Mouse (Mus musculus): ENCODE data around the gene Rabgap1l.
"Not testable (repeated sequence)": the region's sequence is repeated elsewhere in the genome, so short reads cannot be mapped to it uniquely, and the experiment has no call there.

Rabgap1l gene

DNA sequence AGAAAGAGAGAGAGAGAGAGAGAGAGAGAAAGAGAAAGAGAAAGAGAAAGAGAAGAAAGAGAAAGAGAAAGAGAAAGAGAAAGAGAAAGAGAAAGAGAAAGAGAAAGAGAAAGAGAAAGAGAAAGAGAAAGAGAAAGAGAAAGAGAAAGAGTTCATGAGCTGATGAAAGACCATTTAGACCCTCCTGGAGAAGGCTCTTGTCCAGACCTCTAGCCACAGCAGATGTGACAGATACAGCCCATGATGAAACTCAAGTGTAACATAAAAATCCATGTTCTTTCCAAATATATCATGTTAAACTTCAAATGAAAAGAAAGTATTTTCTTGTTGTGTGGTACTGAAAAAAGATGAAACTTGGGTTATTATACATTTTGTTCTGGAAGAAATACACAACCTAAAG, 189.7 kb downstream of the Rabgap1l start:
- intact Hi-C loops (cut with DNase I): not testable (repeated sequence)

GRCm38 (mm10) chr1:160597369-160597768, 195.6 kb downstream of the Rabgap1l start:
- intact Hi-C loops (cut with DNase I): no loop called here

DNA sequence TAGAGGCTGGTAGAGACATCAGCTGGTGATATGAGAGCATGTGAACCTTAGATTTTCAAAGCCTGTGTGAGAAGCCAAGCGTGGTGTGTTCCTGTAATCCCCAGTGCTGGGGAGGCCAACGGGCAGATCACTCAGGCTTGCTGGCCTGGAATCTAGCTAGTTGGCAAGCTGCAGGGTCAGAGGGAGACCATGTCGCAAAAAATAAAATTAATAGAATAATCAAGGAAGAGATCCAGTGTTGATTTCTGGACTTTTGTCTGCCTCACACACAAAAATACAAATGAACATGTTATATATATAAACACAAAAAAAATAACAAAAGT, 196.1 kb downstream of the Rabgap1l start:
- intact Hi-C loops (cut with DNase I): no loop called here

DNA sequence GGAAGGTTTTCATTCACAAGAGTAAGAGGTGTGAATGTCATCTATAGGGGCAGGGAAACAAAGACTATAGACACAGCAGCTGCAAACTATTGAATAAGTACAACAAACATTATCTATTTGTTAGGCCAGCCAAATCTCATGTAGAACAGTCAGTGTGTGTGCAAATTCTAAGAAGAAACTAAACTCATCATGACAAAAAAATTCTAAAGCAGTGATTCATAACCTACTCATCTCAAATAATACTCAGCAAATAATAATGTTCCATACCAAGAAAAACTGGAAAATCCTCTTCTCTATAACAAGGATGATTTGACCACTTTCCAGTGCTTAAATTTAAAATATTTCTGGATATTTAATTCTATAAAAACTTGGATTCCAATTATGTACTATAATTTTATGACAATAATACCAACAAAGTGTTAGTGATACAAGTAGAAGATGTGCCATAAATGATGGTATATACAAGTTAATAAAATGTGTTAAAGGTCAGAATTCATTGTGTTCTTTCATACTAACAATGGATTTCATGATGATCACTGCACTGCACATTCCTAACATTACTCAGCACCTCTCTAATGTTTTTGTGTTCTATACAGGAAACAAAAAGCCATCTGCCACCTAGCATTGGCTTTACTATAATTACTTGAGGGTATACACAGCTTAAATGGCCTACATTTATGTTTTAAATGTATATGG, 196.6 kb downstream of the Rabgap1l start:
- intact Hi-C loops (cut with DNase I): no loop called here

GRCm38 (mm10) chr1:160594576-160594975, 198.4 kb downstream of the Rabgap1l start:
- intact Hi-C loops (cut with DNase I): no loop called here

GRCm38 (mm10) chr1:160594066-160594465, 198.9 kb downstream of the Rabgap1l start:
- intact Hi-C loops (cut with DNase I): no loop called here

DNA sequence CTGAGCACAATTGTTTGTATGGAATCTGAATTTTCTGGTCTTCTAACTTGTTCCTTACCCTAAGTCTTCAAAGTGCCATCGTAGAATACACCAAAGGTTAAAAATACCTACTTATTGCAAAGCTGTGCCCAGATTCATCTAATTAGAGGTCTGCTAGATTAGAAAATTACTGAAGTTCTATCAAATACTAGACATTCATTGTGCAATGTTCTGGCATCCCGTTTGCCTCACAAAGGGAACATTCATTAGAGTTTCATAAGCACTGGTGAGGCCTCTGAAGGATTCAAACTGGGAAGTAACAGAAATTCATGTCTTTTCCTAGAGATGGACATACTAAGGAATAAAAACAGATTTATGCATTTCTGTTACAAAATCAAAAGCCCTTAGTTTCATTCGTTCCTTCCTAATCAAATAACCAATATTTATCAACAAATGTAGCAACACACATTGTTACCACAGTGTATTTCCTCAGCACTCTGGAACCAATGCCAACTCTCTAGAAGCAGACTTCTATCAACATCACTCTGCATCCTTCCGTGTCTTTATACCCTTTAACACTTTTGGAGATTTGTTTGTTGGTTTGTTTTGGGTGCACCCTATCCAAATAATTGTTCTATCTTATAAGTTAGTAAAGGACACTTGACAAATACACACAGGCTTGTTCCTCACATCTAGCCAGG, 204.0 kb downstream of the Rabgap1l start:
- intact Hi-C loops (cut with DNase I): no loop called here

DNA sequence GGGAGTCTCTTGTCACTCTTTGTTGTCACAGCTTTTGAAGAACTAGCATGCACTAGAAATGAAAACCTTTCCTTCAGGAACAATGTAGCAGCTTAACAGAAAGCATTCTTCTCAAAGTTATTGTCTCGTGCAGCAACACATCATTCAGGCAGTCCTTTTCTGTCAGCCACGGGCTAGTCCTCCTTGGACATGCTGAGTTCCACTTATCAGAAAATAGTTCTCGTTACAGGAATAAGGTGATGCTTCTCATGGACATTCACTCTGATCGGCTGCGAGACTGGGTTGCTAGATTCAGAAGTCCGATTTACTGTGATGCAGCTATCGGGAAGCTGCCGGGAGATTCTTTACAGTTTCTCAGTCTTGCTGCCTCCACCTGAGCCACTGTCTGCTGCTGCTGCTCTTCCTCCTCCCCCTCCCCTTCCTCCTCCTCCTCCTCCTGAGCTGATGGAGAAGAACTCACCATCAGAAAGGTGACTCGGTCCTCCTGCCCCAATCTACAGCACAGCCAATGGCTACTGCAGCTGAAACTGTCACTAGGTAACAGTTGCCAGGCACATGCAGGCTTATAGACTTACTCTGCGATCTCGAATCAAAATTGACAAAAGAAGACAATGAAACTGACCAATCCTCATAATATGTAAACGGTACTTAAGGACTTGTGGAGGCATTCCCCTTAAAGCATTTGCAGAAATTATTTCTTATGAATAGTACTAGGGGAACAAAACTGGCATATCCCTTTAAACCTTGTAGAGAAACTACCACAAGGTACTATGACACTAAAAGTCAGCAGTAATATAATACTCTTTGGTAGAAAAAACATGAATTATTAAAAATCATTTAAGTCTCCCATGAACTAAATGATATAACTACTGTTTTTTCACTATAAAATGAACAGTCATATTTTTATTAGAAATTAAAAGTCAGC, 213.4 kb downstream of the Rabgap1l start:
- intact Hi-C loops (cut with DNase I): no loop called here

GRCm38 (mm10) chr1:160576124-160576523, 216.9 kb downstream of the Rabgap1l start:
- intact Hi-C loops (cut with DNase I): no loop called here

GRCm38 (mm10) chr1:160574039-160574438, 219.0 kb downstream of the Rabgap1l start:
- intact Hi-C loops (cut with DNase I): no loop called here

DNA sequence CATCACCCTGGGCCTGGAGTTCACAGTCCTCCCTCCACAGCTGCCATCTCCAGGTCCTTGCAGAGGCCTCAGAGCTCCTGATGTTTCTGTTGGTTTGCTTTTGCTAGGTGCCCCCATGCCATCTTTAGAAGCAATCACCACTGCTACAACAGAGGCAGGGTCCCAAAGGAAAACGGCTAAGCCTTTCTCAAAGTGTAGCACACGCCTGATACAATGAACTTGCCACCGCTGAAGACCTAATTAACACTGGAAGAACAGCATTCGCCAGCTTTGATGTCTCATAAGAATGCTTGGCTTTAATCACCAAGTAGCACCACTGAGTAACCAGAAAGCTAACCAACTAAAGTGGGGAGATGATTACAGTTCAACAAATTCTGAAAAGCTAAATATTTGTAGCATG, 226.6 kb downstream of the Rabgap1l start:
- intact Hi-C loops (cut with DNase I): no loop called here

DNA sequence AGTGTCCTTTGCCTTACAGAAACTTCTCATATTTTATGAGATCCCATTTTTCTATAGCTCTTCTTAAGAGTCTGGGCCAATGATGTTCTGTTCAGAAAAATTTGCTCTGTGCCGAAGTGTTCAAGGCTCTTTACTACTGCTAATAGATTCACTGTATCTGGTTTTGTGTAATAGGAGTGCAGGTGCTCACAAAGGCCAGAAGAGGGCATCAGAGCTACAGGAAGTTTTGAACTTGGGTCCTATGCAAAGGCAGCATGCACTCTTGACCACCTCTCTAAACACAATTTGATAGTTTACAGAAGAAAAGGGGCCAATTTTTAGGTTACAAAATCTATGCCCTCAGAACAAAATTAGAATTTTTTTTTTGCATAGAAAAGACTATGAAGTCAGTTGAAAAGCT, 231.6 kb downstream of the Rabgap1l start:
- intact Hi-C loops (cut with DNase I): loop anchor here (5.0 kb wide), 1 partner anchor 156 kb away; no protein-coding TSS in a partner anchor

GRCm38 (mm10) chr1:160550636-160551035, 242.4 kb downstream of the Rabgap1l start:
- intact Hi-C loops (cut with DNase I): no loop called here

- intact Hi-C loops (cut with DNase I): no loop called here
Observed at GRCm38 (mm10) chr1:160547934-160548876, 244.8 kb downstream of the Rabgap1l start.

GRCm38 (mm10) chr1:160535649-160536048, 257.4 kb downstream of the Rabgap1l start:
- intact Hi-C loops (cut with DNase I): no loop called here

GRCm38 (mm10) chr1:160534571-160535335, 258.3 kb downstream of the Rabgap1l start:
- intact Hi-C loops (cut with DNase I): no loop called here

- intact Hi-C loops (cut with DNase I): no loop called here
Observed at GRCm38 (mm10) chr1:160533209-160533820, 259.7 kb downstream of the Rabgap1l start.

DNA sequence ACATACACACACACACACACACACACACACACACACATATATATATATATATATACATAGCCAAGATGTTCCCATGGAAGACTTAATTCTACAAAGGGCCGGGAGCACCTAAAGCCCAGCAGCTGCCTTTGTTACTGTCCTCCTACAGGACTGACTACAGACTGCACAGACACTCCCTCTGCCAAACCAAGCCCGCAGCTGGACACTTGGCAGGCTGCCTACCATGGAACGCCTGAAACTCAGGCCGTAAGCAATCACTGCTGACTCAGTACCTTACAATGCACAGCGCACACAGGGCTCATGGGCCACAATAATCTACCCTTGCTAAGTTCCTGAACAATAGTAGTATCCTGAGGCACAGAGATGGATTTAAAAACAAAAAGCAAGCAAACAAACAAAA, 261.6 kb downstream of the Rabgap1l start:
- intact Hi-C loops (cut with DNase I): no loop called here

DNA sequence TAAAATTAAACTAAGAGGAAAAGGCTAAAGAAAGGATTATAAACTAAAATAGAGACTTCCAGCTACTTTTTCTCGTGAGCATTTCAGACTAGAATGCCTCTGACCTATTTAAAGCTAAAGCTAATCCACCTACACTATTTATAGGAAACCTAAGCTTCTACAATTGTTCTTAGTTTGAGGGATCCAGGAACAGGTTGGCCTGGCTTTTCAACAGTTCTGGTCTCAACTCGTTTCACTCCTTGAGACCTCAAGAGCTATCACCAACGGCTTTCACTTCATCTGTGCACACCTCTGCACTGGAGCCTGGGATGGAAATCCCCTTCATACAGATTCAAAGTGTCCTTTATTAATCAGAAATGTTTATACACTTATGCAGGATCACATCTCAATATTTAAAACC, 271.1 kb downstream of the Rabgap1l start:
- intact Hi-C loops (cut with DNase I): no loop called here

- intact Hi-C loops (cut with DNase I): no loop called here
Observed at GRCm38 (mm10) chr1:160520665-160521064, 272.3 kb downstream of the Rabgap1l start.

Measured in adrenal gland (tissue).